Mouse (Mus musculus) gonadal fat pad, adult 2 months (tissue): Measurements from ENCODE around the gene Rnf113a2. TPM values are rescaled to one million over a fixed set of nuclear protein-coding genes. Genes with fewer than 3 reads are reported as not detected.
A peak's percentile ranks its signal among the peaks of the same experiment; 100 is the strongest.

Experiments
- DNase-seq: peaks from one replicate; pipeline ENCODE4 v3.0.0-alpha.2; 2012; ENCODE audit warnings: low read depth
- polyA plus RNA-seq: library from polyadenylated mRNA; depleted of rRNA; stranded (reverse); fragments of >200 nt; gene quantifications from 2 replicates; pipeline ENCODE4 v1.2.3, GENCODE M21; 2012

The Rnf113a2 gene
- polyA plus RNA-seq, 1 experiment: 7.6 TPM

- no peak for DNase-seq
Observed at GRCm38 (mm10) chr12:84407874-84408818, 8.8 kb upstream of the Rnf113a2 start.

- DNase-seq: no peak
Observed at GRCm38 (mm10) chr12:84408819-84409507, 8.0 kb upstream of the Rnf113a2 start, which contains the start of the genes Entpd5 and Bbof1. Gene Entpd5, minus strand, starts transcription at chr12:84409029. Gene Bbof1, plus strand, starts transcription at chr12:84409071.

GRCm38 (mm10) chr12:84417605-84417922 lies 568 bp downstream of the Rnf113a2 start:
- DNase-seq: no peak

- no peak for DNase-seq
Observed at GRCm38 (mm10) chr12:84423990-84424389, 7.0 kb downstream of the Rnf113a2 start.

GRCm38 (mm10) chr12:84429825-84430224 lies 12.8 kb downstream of the Rnf113a2 start:
- no peak for DNase-seq

GRCm38 (mm10) chr12:84438697-84439096 lies 21.7 kb downstream of the Rnf113a2 start:
- no peak for DNase-seq

GRCm38 (mm10) chr12:84442526-84442925 lies 25.5 kb downstream of the Rnf113a2 start:
- DNase-seq: no peak

- no peak for DNase-seq
Observed at GRCm38 (mm10) chr12:84447386-84447785, 30.4 kb downstream of the Rnf113a2 start.

- no peak for DNase-seq
Observed at GRCm38 (mm10) chr12:84448181-84448580, 31.2 kb downstream of the Rnf113a2 start.

- DNase-seq: no peak
Observed at GRCm38 (mm10) chr12:84449887-84450286, 32.9 kb downstream of the Rnf113a2 start.

- no peak for DNase-seq
Observed at GRCm38 (mm10) chr12:84450351-84450717, 33.3 kb downstream of the Rnf113a2 start.

GRCm38 (mm10) chr12:84450718-84451646 lies 34.0 kb downstream of the Rnf113a2 start, which contains the start of the genes Aldh6a1 and Lin52:
Gene Aldh6a1, minus strand, starts transcription at chr12:84451004.
Gene Lin52, plus strand, starts transcription at chr12:84451422.
- peak; percentile 100 for DNase-seq

GRCm38 (mm10) chr12:84451801-84452200 lies 34.8 kb downstream of the Rnf113a2 start:
- no peak for DNase-seq

GRCm38 (mm10) chr12:84456911-84457310 lies 39.9 kb downstream of the Rnf113a2 start:
- DNase-seq: no peak

GRCm38 (mm10) chr12:84459845-84460244 lies 42.8 kb downstream of the Rnf113a2 start:
- no peak for DNase-seq

GRCm38 (mm10) chr12:84461416-84461815 lies 44.4 kb downstream of the Rnf113a2 start:
- DNase-seq: no peak

GRCm38 (mm10) chr12:84462856-84463255 lies 45.9 kb downstream of the Rnf113a2 start:
- no peak for DNase-seq
